Mouse (Mus musculus): Measurements from ENCODE around the gene Kalrn. TPM values are rescaled to one million over a fixed set of nuclear protein-coding genes. Genes with fewer than 3 reads are reported as not detected.

The Kalrn gene
- total and polyA plus RNA-seq, 2 experiments from 2014 or later, result 23.6 to 148 TPM

- WGBS, result 61% methylated on average over 8 of the region's 8 CpGs
- no peak overlapping the region for H3K27ac ChIP-seq (ENCODE audit: low read depth, low read length)
Measured at GRCm38 (mm10) chr16:34269642-34270041, 303.7 kb downstream of the Kalrn start.

GRCm38 (mm10) chr16:34267751-34268150 lies 305.6 kb downstream of the Kalrn start:
- TF ChIP-seq CTCF (IDR thresholded peaks at IDR 0.05; ENCODE audit: low read depth), result 0 out of 2 replicates have a peak, but pooled peaks have one; percentile 20
- 89% methylated on average over 1 of the region's 1 CpGs for WGBS
- Histone ChIP-seq H3K4me2 (ENCODE audit: low read depth) (no peak overlapping the region), H3K27me3 (ENCODE audit: insufficient read depth, low read length) (no peaks in the 10 kb centered on the region), H3K4me3 (ENCODE audit: low read depth, low read length) (no peak overlapping the region), H3K36me3 (ENCODE audit: insufficient read depth) (no peaks in the 10 kb centered on the region), H3K9me3 (ENCODE audit: low read length) (no peaks in the 10 kb centered on the region), H3K27ac (ENCODE audit: low read depth, low read length) (no peak overlapping the region), H3K4me1 (ENCODE audit: insufficient read depth) (0 out of 2 replicates have a peak, but pooled peaks cover 6% of the 10 kb centered on the region), H3K9ac (no peak overlapping the region)
- no peak for ATAC-seq
- no peak for DNase-seq

More at GRCm38 (mm10) chr16:34269642-34270041, 303.7 kb downstream of the Kalrn start:
- Histone ChIP-seq H3K4me2 (ENCODE audit: low read depth) (no peak overlapping the region), H3K9me3 (ENCODE audit: low read length) (no peaks in the 10 kb centered on the region), H3K9ac (no peak overlapping the region), H3K4me1 (ENCODE audit: insufficient read depth) (no peaks in the 10 kb centered on the region), H3K27me3 (ENCODE audit: insufficient read depth, low read length) (no peaks in the 10 kb centered on the region), H3K4me3 (ENCODE audit: low read depth, low read length) (no peak overlapping the region), H3K36me3 (ENCODE audit: insufficient read depth) (no peaks in the 10 kb centered on the region)
- no peak for TF ChIP-seq CTCF (IDR thresholded peaks at IDR 0.05; ENCODE audit: low read depth)
- DNase-seq, result no peak
- peak; percentile 42 for ATAC-seq

- 88% methylated on average over 3 of the region's 3 CpGs for WGBS
- ATAC-seq, result no peak
Measured at GRCm38 (mm10) chr16:34264671-34265070, 308.7 kb downstream of the Kalrn start.

GRCm38 (mm10) chr16:34262731-34263460 lies 310.4 kb downstream of the Kalrn start:
- TF ChIP-seq CTCF (IDR thresholded peaks at IDR 0.05; ENCODE audit: low read depth), result no peak
- no peaks in the 10 kb centered on the region for H3K27me3 ChIP-seq (ENCODE audit: insufficient read depth, low read length)
- WGBS, result 30% methylated on average over 22 of the region's 22 CpGs
- H3K27ac ChIP-seq (ENCODE audit: low read depth, low read length), result no peak overlapping the region
- H3K9ac ChIP-seq, result no peak overlapping the region
- 0 out of 2 replicates have a peak, but pooled peaks cover 6% of the 10 kb centered on the region for H3K4me1 ChIP-seq (ENCODE audit: insufficient read depth)
- H3K9me3 ChIP-seq (ENCODE audit: low read length), result no peaks in the 10 kb centered on the region
- no peak overlapping the region for H3K4me3 ChIP-seq (ENCODE audit: low read depth, low read length)
- DNase-seq, result peak; percentile 49
- H3K4me2 ChIP-seq (ENCODE audit: low read depth), result peak overlapping the region; percentile 8; the same call in 1 of the 2 replicates
- no peaks in the 10 kb centered on the region; the same call in 1 of the 2 replicates for H3K36me3 ChIP-seq (ENCODE audit: insufficient read depth)
- ATAC-seq, result peak; percentile 76

More at GRCm38 (mm10) chr16:34264671-34265070, 308.7 kb downstream of the Kalrn start:
- TF ChIP-seq CTCF (IDR thresholded peaks at IDR 0.05; ENCODE audit: low read depth), result no peak
- H3K27me3 ChIP-seq (ENCODE audit: insufficient read depth, low read length), result no peaks in the 10 kb centered on the region
- no peak overlapping the region for H3K4me2 ChIP-seq (ENCODE audit: low read depth)
- 0 out of 2 replicates have a peak, but pooled peaks cover 6% of the 10 kb centered on the region for H3K4me1 ChIP-seq (ENCODE audit: insufficient read depth)
- no peak overlapping the region for H3K9ac ChIP-seq
- DNase-seq, result no peak
- no peaks in the 10 kb centered on the region; the same call in 1 of the 2 replicates for H3K36me3 ChIP-seq (ENCODE audit: insufficient read depth)
- H3K4me3 ChIP-seq (ENCODE audit: low read depth, low read length), result no peak overlapping the region
- no peaks in the 10 kb centered on the region for H3K9me3 ChIP-seq (ENCODE audit: low read length)
- no peak overlapping the region for H3K27ac ChIP-seq (ENCODE audit: low read depth, low read length)

- no peak overlapping the region for H3K27ac ChIP-seq (ENCODE audit: low read depth, low read length)
- no peak for TF ChIP-seq CTCF (IDR thresholded peaks at IDR 0.05; ENCODE audit: low read depth)
- H3K36me3 ChIP-seq (ENCODE audit: insufficient read depth), result no peaks in the 10 kb centered on the region; the same call in 1 of the 2 replicates
- H3K9ac ChIP-seq, result no peak overlapping the region
- ATAC-seq (no peak), DNase-seq (no peak)
- no peaks in the 10 kb centered on the region for H3K27me3 ChIP-seq (ENCODE audit: insufficient read depth, low read length)
- no peak overlapping the region for H3K4me2 ChIP-seq (ENCODE audit: low read depth)
- 30% methylated on average over 10 of the region's 10 CpGs for WGBS
- no peaks in the 10 kb centered on the region for H3K9me3 ChIP-seq (ENCODE audit: low read length)
- no peak overlapping the region for H3K4me3 ChIP-seq (ENCODE audit: low read depth, low read length)
- H3K4me1 ChIP-seq (ENCODE audit: insufficient read depth), result 0 out of 2 replicates have a peak, but pooled peaks cover 6% of the 10 kb centered on the region
Measured at GRCm38 (mm10) chr16:34260971-34261924, 312.1 kb downstream of the Kalrn start.

GRCm38 (mm10) chr16:34254646-34255022 lies 318.7 kb downstream of the Kalrn start:
- no peaks in the 10 kb centered on the region for H3K27me3 ChIP-seq (ENCODE audit: insufficient read depth, low read length)
- DNase-seq (no peak), ATAC-seq (no peak)
- H3K9ac ChIP-seq, result no peak overlapping the region
- no peak overlapping the region for H3K27ac ChIP-seq (ENCODE audit: low read depth, low read length)
- no peaks in the 10 kb centered on the region for H3K9me3 ChIP-seq (ENCODE audit: low read length)
- peaks cover 21% of the 10 kb centered on the region for H3K36me3 ChIP-seq (ENCODE audit: insufficient read depth)
- WGBS, result 13% methylated on average over 2 of the region's 2 CpGs
- no peak overlapping the region for H3K4me3 ChIP-seq (ENCODE audit: low read depth, low read length)
- no peaks in the 10 kb centered on the region for H3K4me1 ChIP-seq (ENCODE audit: insufficient read depth)
- no peak for TF ChIP-seq CTCF (IDR thresholded peaks at IDR 0.05; ENCODE audit: low read depth)
- H3K4me2 ChIP-seq (ENCODE audit: low read depth), result no peak overlapping the region
